Mouse (Mus musculus): ENCODE results near the gene Gm867. TPM values are rescaled to one million over a fixed set of nuclear protein-coding genes. Genes with fewer than 3 reads are reported as not detected.

Gene Gm867
- 0.22 and 0.53 TPM in 2 replicates for polyA plus RNA-seq (2014; fragmentation: Nextera tagmentation; extraction: Ambion mirVana)

GRCm38 (mm10) chr10:75940520-75940919 is at the start of gene Gm867:
TSS of gene Gm867 (minus strand) at chr10:75940672.
- WGBS = 81% methylated on average over 5 of the region's 5 CpGs

GRCm38 (mm10) chr10:75979432-75979831 is 39.0 kb upstream of the Gm867 start:
- no peaks in the 10 kb centered on the region for H3K27me3 ChIP-seq (ENCODE audit: control insufficient read depth, insufficient read depth, low read length)
- 94% methylated on average over 3 of the region's 3 CpGs for WGBS
- H3K27ac ChIP-seq (replicated peaks; ENCODE audit: low read depth, low read length) = no peak overlapping the region
- no peak for ATAC-seq (ENCODE audit: low FRiP score, low TSS enrichment)
- no peak overlapping the region for H3K4me3 ChIP-seq (replicated peaks; ENCODE audit: low read depth, low read length)
- DNase-seq = no peak
- H3K9me3 ChIP-seq (ENCODE audit: control insufficient read depth, low read length) = no peaks in the 10 kb centered on the region
- no peaks in the 10 kb centered on the region for H3K4me1 ChIP-seq (ENCODE audit: control insufficient read depth, insufficient read depth, low read length)
- H3K4me2 ChIP-seq (ENCODE audit: low read length) = no peak overlapping the region
- no peaks in the 10 kb centered on the region for H3K36me3 ChIP-seq (ENCODE audit: control insufficient read depth, insufficient read depth, low read length)
- no peak overlapping the region for H3K9ac ChIP-seq (replicated peaks; ENCODE audit: low read length)

More at GRCm38 (mm10) chr10:75940520-75940919, at the start of gene Gm867:
- Histone ChIP-seq H3K27me3 (ENCODE audit: control insufficient read depth, insufficient read depth, low read length) (peaks cover 8% of the 10 kb centered on the region), H3K36me3 (ENCODE audit: control insufficient read depth, insufficient read depth, low read length) (no peaks in the 10 kb centered on the region), H3K27ac (replicated peaks; ENCODE audit: low read depth, low read length) (no peak within 1 kb of the TSS), H3K4me2 (ENCODE audit: low read length) (no peak within 1 kb of the TSS), H3K9ac (replicated peaks; ENCODE audit: low read length) (no peak within 1 kb of the TSS), H3K4me3 (replicated peaks; ENCODE audit: low read depth, low read length) (no peak within 1 kb of the TSS), H3K4me1 (ENCODE audit: control insufficient read depth, insufficient read depth, low read length) (peaks cover 8% of the 10 kb centered on the region), H3K9me3 (ENCODE audit: control insufficient read depth, low read length) (no peaks in the 10 kb centered on the region)
- DNase-seq (no peak), ATAC-seq (ENCODE audit: low FRiP score, low TSS enrichment) (no peak)

DNA sequence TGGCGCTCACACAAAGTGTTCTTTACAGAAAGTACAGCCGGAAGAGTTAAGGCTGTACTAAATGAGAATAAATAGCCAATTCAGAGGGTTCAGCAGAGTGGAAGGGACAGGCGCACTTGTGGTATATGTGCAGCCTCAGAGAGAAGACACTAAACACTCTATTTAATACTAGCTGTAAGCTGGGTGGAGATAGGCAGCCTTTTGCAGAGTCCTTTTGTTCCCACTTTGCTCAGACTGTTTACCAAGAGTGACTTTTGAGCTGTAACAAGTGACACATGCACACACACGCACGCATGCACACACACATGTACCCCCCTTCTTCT is 38.3 kb upstream of the Gm867 start:
- WGBS = 87% methylated on average over 5 of the region's 5 CpGs
- H3K27me3 ChIP-seq (ENCODE audit: control insufficient read depth, insufficient read depth, low read length) = no peaks in the 10 kb centered on the region
- H3K4me2 ChIP-seq (ENCODE audit: low read length) = no peak overlapping the region
- H3K4me3 ChIP-seq (replicated peaks; ENCODE audit: low read depth, low read length) = no peak overlapping the region
- DNase-seq (no peak), ATAC-seq (ENCODE audit: low FRiP score, low TSS enrichment) (no peak)
- H3K4me1 ChIP-seq (ENCODE audit: control insufficient read depth, insufficient read depth, low read length) = no peaks in the 10 kb centered on the region
- H3K27ac ChIP-seq (replicated peaks; ENCODE audit: low read depth, low read length) = no peak overlapping the region
- H3K9me3 ChIP-seq (ENCODE audit: control insufficient read depth, low read length) = no peaks in the 10 kb centered on the region
- no peaks in the 10 kb centered on the region for H3K36me3 ChIP-seq (ENCODE audit: control insufficient read depth, insufficient read depth, low read length)
- H3K9ac ChIP-seq (replicated peaks; ENCODE audit: low read length) = no peak overlapping the region

DNA sequence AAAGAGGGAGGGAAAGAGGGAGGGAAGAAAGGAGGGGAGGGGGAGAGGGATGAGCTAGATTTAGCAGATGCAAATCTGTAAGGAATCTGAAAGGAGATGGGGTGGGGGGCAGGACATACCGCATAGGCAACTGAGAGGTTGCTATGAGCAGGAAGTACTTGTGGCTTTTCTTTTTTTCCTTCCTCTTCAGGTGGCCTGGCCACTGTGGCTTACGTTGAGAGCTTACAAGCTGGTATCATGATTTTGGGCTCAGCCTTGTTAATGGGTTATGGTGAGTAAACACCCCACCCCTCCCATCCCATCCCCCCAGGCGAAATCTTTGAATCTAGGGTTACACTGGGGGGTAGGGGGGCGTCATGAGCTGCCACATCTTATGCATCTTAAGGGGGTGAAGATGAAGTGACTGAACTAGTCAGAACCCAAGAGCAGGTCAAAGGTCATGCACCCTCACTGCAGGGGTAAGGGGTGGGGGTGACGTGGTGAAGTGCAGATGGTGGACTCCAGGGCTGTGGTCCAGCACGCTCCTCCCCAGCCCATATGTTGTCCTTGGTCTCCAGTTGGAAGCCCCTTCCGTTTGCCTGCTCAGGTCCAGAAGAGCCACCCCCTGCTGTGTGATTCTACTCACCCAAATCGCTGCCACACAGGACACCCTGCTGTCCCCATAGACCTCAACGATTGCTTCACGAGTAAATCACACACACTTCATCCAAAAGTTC is 37.8 kb upstream of the Gm867 start:
- Histone ChIP-seq H3K27me3 (ENCODE audit: control insufficient read depth, insufficient read depth, low read length) (no peaks in the 10 kb centered on the region), H3K27ac (replicated peaks; ENCODE audit: low read depth, low read length) (no peak overlapping the region), H3K4me2 (ENCODE audit: low read length) (no peak overlapping the region), H3K9ac (replicated peaks; ENCODE audit: low read length) (no peak overlapping the region), H3K4me3 (replicated peaks; ENCODE audit: low read depth, low read length) (no peak overlapping the region), H3K4me1 (ENCODE audit: control insufficient read depth, insufficient read depth, low read length) (no peaks in the 10 kb centered on the region), H3K9me3 (ENCODE audit: control insufficient read depth, low read length) (no peaks in the 10 kb centered on the region), H3K36me3 (ENCODE audit: control insufficient read depth, insufficient read depth, low read length) (no peaks in the 10 kb centered on the region)
- WGBS = 48% methylated on average over 10 of the region's 10 CpGs
- ATAC-seq (ENCODE audit: low FRiP score, low TSS enrichment) = no peak
- no peak for DNase-seq

GRCm38 (mm10) chr10:75975216-75975615 is 34.7 kb upstream of the Gm867 start:
- no peaks in the 10 kb centered on the region for H3K4me1 ChIP-seq (ENCODE audit: control insufficient read depth, insufficient read depth, low read length)
- no peak overlapping the region for H3K27ac ChIP-seq (replicated peaks; ENCODE audit: low read depth, low read length)
- H3K4me2 ChIP-seq (ENCODE audit: low read length) = no peak overlapping the region
- no peak overlapping the region for H3K4me3 ChIP-seq (replicated peaks; ENCODE audit: low read depth, low read length)
- DNase-seq = no peak
- no peaks in the 10 kb centered on the region for H3K9me3 ChIP-seq (ENCODE audit: control insufficient read depth, low read length)
- no peaks in the 10 kb centered on the region for H3K36me3 ChIP-seq (ENCODE audit: control insufficient read depth, insufficient read depth, low read length)
- H3K27me3 ChIP-seq (ENCODE audit: control insufficient read depth, insufficient read depth, low read length) = no peaks in the 10 kb centered on the region
- ATAC-seq (ENCODE audit: low FRiP score, low TSS enrichment) = no peak
- H3K9ac ChIP-seq (replicated peaks; ENCODE audit: low read length) = no peak overlapping the region
- WGBS = 78% methylated on average over 5 of the region's 5 CpGs

GRCm38 (mm10) chr10:75973846-75974245 is 33.4 kb upstream of the Gm867 start:
- Histone ChIP-seq H3K9me3 (ENCODE audit: control insufficient read depth, low read length) (no peaks in the 10 kb centered on the region), H3K27ac (replicated peaks; ENCODE audit: low read depth, low read length) (no peak overlapping the region), H3K4me3 (replicated peaks; ENCODE audit: low read depth, low read length) (no peak overlapping the region), H3K9ac (replicated peaks; ENCODE audit: low read length) (no peak overlapping the region), H3K36me3 (ENCODE audit: control insufficient read depth, insufficient read depth, low read length) (no peaks in the 10 kb centered on the region), H3K27me3 (ENCODE audit: control insufficient read depth, insufficient read depth, low read length) (no peaks in the 10 kb centered on the region), H3K4me1 (ENCODE audit: control insufficient read depth, insufficient read depth, low read length) (no peaks in the 10 kb centered on the region), H3K4me2 (ENCODE audit: low read length) (no peak overlapping the region)
- no peak for DNase-seq
- ATAC-seq (ENCODE audit: low FRiP score, low TSS enrichment) = no peak
- 94% methylated on average over 10 of the region's 10 CpGs for WGBS

DNA sequence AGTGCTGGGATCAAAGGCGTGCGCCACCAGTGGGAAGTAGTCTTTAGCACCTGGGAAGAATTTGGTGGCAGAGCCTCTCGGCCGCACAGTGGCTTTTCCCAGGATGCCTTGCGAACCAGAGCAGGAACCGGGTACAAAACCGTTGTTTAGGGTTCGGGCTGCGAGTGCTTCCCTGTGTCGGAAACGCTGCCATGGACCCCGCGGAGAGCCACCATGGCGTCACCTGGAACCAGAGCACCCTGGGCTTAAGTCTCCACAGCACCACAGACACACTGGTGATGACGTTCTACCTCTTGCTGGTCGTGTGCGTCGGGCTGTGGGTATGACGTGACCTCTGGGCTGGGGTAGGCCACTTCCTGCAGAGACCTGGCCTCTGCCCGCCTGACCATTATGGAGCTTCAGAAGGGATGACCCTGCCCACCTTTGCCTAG is 13.9 kb upstream of the Gm867 start, which contains the start of gene Gm5134:
Gm5134 (plus strand) TSS at position 134 of the 431 bp plus-strand sequence.
- Histone ChIP-seq H3K36me3 (ENCODE audit: control insufficient read depth, insufficient read depth, low read length) (no peaks in the 10 kb centered on the region), H3K27ac (replicated peaks; ENCODE audit: low read depth, low read length) (no peak within 1 kb of the TSS), H3K4me3 (replicated peaks; ENCODE audit: low read depth, low read length) (0 out of 2 replicates have a peak within 1 kb of the TSS, but pooled peaks have one; percentile 3), H3K4me1 (ENCODE audit: control insufficient read depth, insufficient read depth, low read length) (peaks cover 6% of the 10 kb centered on the region; the same call in 1 of the 2 replicates), H3K27me3 (ENCODE audit: control insufficient read depth, insufficient read depth, low read length) (no peaks in the 10 kb centered on the region), H3K4me2 (ENCODE audit: low read length) (peak within 1 kb of the TSS; percentile 39), H3K9ac (replicated peaks; ENCODE audit: low read length) (no peak within 1 kb of the TSS; the same call in 1 of the 2 replicates), H3K9me3 (ENCODE audit: control insufficient read depth, low read length) (no peaks in the 10 kb centered on the region)
- 28% methylated on average over 20 of the region's 20 CpGs for WGBS
- DNase-seq = no peak
- no peak for ATAC-seq (ENCODE audit: low FRiP score, low TSS enrichment)

GRCm38 (mm10) chr10:75951424-75952050 is 11.1 kb upstream of the Gm867 start:
- peak; percentile 85 for DNase-seq
- Histone ChIP-seq H3K27me3 (ENCODE audit: control insufficient read depth, insufficient read depth, low read length) (no peaks in the 10 kb centered on the region), H3K27ac (replicated peaks; ENCODE audit: low read depth, low read length) (no peak overlapping the region), H3K9me3 (ENCODE audit: control insufficient read depth, low read length) (no peaks in the 10 kb centered on the region), H3K4me1 (ENCODE audit: control insufficient read depth, insufficient read depth, low read length) (peaks cover 6% of the 10 kb centered on the region; the same call in 1 of the 2 replicates), H3K9ac (replicated peaks; ENCODE audit: low read length) (peak overlapping the region; percentile 53), H3K4me2 (ENCODE audit: low read length) (peak overlapping the region; percentile 70), H3K36me3 (ENCODE audit: control insufficient read depth, insufficient read depth, low read length) (no peaks in the 10 kb centered on the region), H3K4me3 (replicated peaks; ENCODE audit: low read depth, low read length) (peak overlapping the region; percentile 35)
- ATAC-seq (ENCODE audit: low FRiP score, low TSS enrichment) = peak; percentile 22; the same call in 1 of the 2 replicates
- 4% methylated on average over 13 of the region's 13 CpGs for WGBS
